Mouse (Mus musculus) liver, adult 2 months (tissue): ENCODE measurements around the gene Hal. TPM values are rescaled to one million over a fixed set of nuclear protein-coding genes. Genes with fewer than 3 reads are reported as not detected.

ENCODE experiments used
- DNase-seq: peaks from one replicate; pipeline ENCODE4 v3.0.0-alpha.2; 2011; ENCODE audit warnings: low read depth, low spot score; ENCODE audit errors: extremely low read depth
- H3K27ac ChIP-seq: fragments of 200-500 bp; replicated peaks from 2 replicates; pipeline ENCODE4 v1.5.1; 2012; ENCODE audit warnings: low read depth, mild to moderate bottlenecking, control low read depth, inconsistent platforms, low read length; ENCODE audit not compliant: insufficient read depth
- H3K27me3 ChIP-seq: fragments of 200-500 bp; 2 replicates; pipeline ENCODE4 v1.6.1; 2012; ENCODE audit warnings: mild to moderate bottlenecking, moderate library complexity, low read length, inconsistent platforms; ENCODE audit not compliant: control insufficient read depth, insufficient read depth
- H3K36me3 ChIP-seq: fragments of 200-500 bp; 2 replicates; pipeline ENCODE4 v1.6.1; 2012; ENCODE audit warnings: low read length, inconsistent platforms; ENCODE audit not compliant: control insufficient read depth, insufficient read depth
- H3K4me1 ChIP-seq: fragments of 200-500 bp; 2 replicates; pipeline ENCODE4 v1.6.1; 2011; ENCODE audit warnings: low read length; ENCODE audit not compliant: control insufficient read depth, insufficient read depth
- H3K4me3 ChIP-seq: fragments of 200-500 bp; 2 replicates; pipeline ENCODE4 v1.5.1; 2011; ENCODE audit warnings: low read depth, mild to moderate bottlenecking, control low read depth, low read length, moderate library complexity; ENCODE audit not compliant: insufficient read depth
- H3K79me2 ChIP-seq: fragments of 200-500 bp; 2 replicates; pipeline ENCODE4 v1.6.1; 2012; ENCODE audit warnings: inconsistent platforms, mild to moderate bottlenecking, low read length, moderate library complexity; ENCODE audit not compliant: control insufficient read depth, insufficient read depth
- H3K9ac ChIP-seq: fragments of 200-500 bp; 2 replicates; pipeline ENCODE4 v1.6.1; 2012; ENCODE audit warnings: low read depth, mild to moderate bottlenecking, control low read depth, inconsistent platforms, low read length
- CTCF ChIP-seq: fragments of 200-500 bp; IDR thresholded peaks from 2 replicates; pipeline ENCODE4 v1.5.1; 2011; ENCODE audit warnings: low read depth, low read length, control low read depth
- POLR2A ChIP-seq: fragments of 200-500 bp; IDR thresholded peaks from 2 replicates; pipeline ENCODE4 v1.6.1; 2011; ENCODE audit warnings: low read length, control low read depth; ENCODE audit not compliant: insufficient read depth; ENCODE audit errors: extremely low read depth
- WGBS: fragments of 180-500 bp; shearing (Covaris S2); methylation state at CpG from one replicate; pipeline ENCODE4 v1.1.7; 2018; 5-methylcytosine and 5-hydroxymethylcytosine counted together
- polyA plus RNA-seq: library from polyadenylated mRNA; depleted of rRNA; stranded (reverse); fragments of >200 nt; gene quantifications from 2 replicates; pipeline ENCODE4 v1.2.3, GENCODE M21; 2012
- total RNA-seq: library from RNA; depleted of rRNA; stranded (reverse); fragments of >200 nt; gene quantifications from 2 replicates; pipeline ENCODE4 v1.2.3, GENCODE M21; 2014

Hal gene
- total and polyA plus RNA-seq, 2 experiments, result 293 to 348 TPM

DNA sequence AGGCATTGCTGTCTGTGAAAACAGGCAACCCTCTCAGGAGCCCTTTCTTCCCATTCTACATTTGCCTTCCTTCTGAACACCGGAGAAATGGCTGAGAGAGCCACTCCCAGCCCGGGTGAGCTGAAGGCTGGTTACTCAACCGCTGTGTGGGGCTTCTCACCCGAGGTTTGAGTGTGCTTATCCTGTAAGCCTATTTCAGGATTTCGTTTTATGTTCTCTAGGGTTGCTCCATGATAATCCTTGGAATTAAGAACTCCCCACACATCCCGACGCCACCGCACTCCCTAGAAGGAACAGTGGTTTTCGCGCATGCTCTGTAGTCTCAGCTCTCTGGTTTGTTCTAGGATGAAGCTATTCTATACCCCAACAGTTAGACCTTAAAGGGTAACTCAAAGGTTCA lies 12.8 kb downstream of the Hal start:
- Histone ChIP-seq H3K4me1 (no peaks in the 10 kb centered on the region), H3K27ac (no peak overlapping the region), H3K36me3 (peaks cover 32% of the 10 kb centered on the region), H3K4me3 (no peak overlapping the region), H3K9ac (no peak overlapping the region), H3K79me2 (no peaks in the 10 kb centered on the region), H3K27me3 (no peaks in the 10 kb centered on the region)
- TF ChIP-seq CTCF, result no peak
- no peak for TF ChIP-seq POLR2A
- no peak for DNase-seq
- WGBS, result 88% methylated on average over 10 of the region's 10 CpGs

- H3K27me3 ChIP-seq, result no peaks in the 10 kb centered on the region
- H3K9ac ChIP-seq, result no peak overlapping the region
- H3K4me3 ChIP-seq, result no peak overlapping the region
- WGBS, result 86% methylated on average over 7 of the region's 7 CpGs
- TF ChIP-seq POLR2A, result no peak
- TF ChIP-seq CTCF, result no peak
- peaks cover 23% of the 10 kb centered on the region for H3K36me3 ChIP-seq
- DNase-seq, result no peak
- H3K79me2 ChIP-seq, result no peaks in the 10 kb centered on the region
- H3K27ac ChIP-seq, result no peak overlapping the region
- no peaks in the 10 kb centered on the region; the same call in 1 of the 2 replicates for H3K4me1 ChIP-seq
These were observed 19.9 kb downstream of the Hal start for GRCm38 (mm10) chr10:93508383-93508970.

DNA sequence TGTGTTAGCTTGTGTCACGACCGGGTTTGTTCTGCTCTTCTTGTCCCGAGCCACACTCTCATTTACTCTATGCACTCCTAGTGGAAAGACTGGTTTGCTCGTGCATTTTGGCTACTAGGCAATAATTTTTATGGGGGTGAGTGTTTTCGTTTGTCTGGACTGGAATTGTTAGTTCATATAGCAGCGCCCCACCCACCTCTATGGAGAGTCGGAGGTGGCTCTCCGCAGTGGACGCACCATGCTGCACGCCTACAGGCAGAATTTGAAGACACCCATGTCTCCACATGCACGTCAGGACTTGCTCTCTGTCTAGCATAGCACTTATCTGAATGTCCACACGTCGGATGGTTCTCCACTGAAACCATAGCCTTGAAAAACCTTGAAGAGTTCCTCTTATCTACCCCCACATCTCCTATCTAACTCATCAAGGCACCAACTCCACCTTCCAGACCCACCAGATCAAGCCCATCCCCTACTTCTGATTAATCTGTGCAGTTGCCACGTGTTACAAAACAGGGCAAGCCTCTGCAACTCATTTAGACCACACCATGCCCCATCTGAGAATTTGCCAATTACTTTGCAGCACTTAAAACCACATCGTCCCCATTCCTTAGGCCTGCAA lies 21.1 kb downstream of the Hal start:
- 88% methylated on average over 15 of the region's 15 CpGs for WGBS
- no peaks in the 10 kb centered on the region for H3K79me2 ChIP-seq
- H3K4me3 ChIP-seq, result no peak overlapping the region
- no peak for TF ChIP-seq POLR2A
- TF ChIP-seq CTCF, result no peak
- H3K27me3 ChIP-seq, result no peaks in the 10 kb centered on the region
- DNase-seq, result no peak
- no peak overlapping the region for H3K9ac ChIP-seq
- H3K4me1 ChIP-seq, result no peaks in the 10 kb centered on the region; the same call in 1 of the 2 replicates
- H3K36me3 ChIP-seq, result peaks cover 21% of the 10 kb centered on the region
- H3K27ac ChIP-seq, result no peak overlapping the region

DNA sequence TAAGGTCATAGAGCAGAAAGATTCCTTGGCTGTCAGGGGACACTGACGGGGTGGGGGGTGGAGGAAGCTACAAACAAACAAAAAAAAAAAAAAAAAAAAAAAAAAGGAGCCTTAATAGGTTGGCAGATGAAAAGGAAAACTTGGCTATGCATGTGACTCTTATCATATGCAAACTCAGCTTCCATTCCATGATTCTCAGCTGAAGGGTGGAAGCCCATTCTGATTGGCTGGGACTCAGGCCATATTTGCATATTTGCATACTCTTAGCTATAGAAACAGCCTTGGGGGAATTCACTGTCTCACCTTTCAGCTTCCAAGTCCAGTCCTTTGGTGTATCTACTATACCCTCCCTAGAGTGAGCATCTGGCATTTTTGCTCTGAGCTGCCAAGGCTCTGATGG lies 26.9 kb downstream of the Hal start:
- H3K4me3 ChIP-seq, result no peak overlapping the region
- H3K79me2 ChIP-seq, result no peaks in the 10 kb centered on the region
- peaks cover 23% of the 10 kb centered on the region for H3K4me1 ChIP-seq
- WGBS, result 13% methylated on average over 1 of the region's 1 CpGs
- H3K9ac ChIP-seq, result no peak overlapping the region
- H3K36me3 ChIP-seq, result peaks cover 11% of the 10 kb centered on the region
- TF ChIP-seq CTCF (no peak), POLR2A (no peak)
- DNase-seq, result no peak
- H3K27ac ChIP-seq, result peak overlapping the region; percentile 74
- no peaks in the 10 kb centered on the region for H3K27me3 ChIP-seq

DNA sequence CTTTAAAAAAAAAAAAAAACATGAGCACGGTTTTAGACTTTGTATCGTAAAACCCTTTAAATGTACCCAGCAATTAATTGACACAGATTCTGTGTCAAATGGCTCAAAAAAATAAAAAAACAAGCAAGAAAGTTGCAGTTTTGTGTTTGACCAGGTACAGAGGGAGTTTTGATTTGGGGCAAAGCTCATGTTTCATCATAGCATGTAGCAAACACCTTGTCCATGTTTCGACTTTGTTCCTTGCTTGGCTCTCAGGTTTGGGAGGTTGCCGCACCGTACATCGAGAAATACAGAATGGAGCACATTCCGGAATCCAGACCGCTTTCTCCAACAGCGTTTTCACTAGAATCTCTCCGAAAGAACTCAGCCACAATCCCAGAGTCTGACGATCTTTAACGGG lies 27.4 kb downstream of the Hal start:
- H3K27ac ChIP-seq, result peak overlapping the region; percentile 94
- peak; percentile 99 for DNase-seq
- WGBS, result 19% methylated on average over 12 of the region's 12 CpGs
- peaks cover 8% of the 10 kb centered on the region for H3K36me3 ChIP-seq
- TF ChIP-seq POLR2A, result no peak
- no peak for TF ChIP-seq CTCF
- peak overlapping the region; percentile 40 for H3K9ac ChIP-seq
- H3K4me1 ChIP-seq, result peaks cover 25% of the 10 kb centered on the region
- peak overlapping the region; percentile 5; the same call in 1 of the 2 replicates for H3K4me3 ChIP-seq
- H3K79me2 ChIP-seq, result no peaks in the 10 kb centered on the region
- H3K27me3 ChIP-seq, result no peaks in the 10 kb centered on the region

DNA sequence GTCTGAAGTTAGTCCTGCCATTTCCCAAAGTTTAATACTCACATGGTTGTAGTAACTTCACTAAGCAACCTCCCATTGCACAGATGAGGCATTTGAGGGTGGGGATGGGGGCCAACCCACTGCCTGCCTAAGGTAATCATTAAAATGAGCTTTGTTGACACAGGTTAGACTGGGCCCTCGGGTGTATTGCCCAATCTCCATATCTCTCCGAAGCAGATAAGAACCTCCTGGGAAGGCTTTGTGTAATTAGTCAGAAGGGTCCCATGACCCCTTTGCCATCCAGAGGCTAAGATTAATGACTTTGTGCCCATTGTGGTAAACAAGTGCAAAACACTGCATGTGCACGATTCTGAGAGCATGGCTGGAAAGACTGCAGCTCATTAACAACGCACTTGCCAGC lies 29.2 kb downstream of the Hal start:
- peaks cover 2% of the 10 kb centered on the region for H3K36me3 ChIP-seq
- H3K9ac ChIP-seq, result no peak overlapping the region
- no peaks in the 10 kb centered on the region for H3K79me2 ChIP-seq
- peaks cover 25% of the 10 kb centered on the region for H3K4me1 ChIP-seq
- 10% methylated on average over 4 of the region's 4 CpGs for WGBS
- H3K27me3 ChIP-seq, result no peaks in the 10 kb centered on the region
- peak overlapping the region; percentile 74 for H3K27ac ChIP-seq
- no peak overlapping the region for H3K4me3 ChIP-seq
- TF ChIP-seq CTCF (no peak), POLR2A (no peak)
- DNase-seq, result peak; percentile 97
